Mouse (Mus musculus) heart, postnatal 0 days (tissue): ENCODE measurements around the gene Wdr1.

Experiments
- CTCF ChIP-seq: IDR thresholded peaks from 2 replicates; pipeline ENCODE4 v1.5.1; 2016; ENCODE audit warnings: antibody characterized with exemption, control low read depth, low read depth
- EP300 ChIP-seq: IDR thresholded peaks from 2 replicates; pipeline ENCODE4 v1.6.1; 2016; ENCODE audit warnings: antibody characterized with exemption, low read depth

GRCm38 (mm10) chr5:38532084-38532483 lies 30.9 kb downstream of the Wdr1 start:
- TF ChIP-seq CTCF: no peak
- no peak for TF ChIP-seq EP300
